Mouse (Mus musculus) neural tube, embryonic 10.5 days (tissue): ENCODE results near the gene Exosc3.
A peak's percentile ranks its signal among the peaks of the same experiment; 100 is the strongest.

Experiments
- DNase-seq: peaks from one replicate; pipeline ENCODE4 v3.0.0-alpha.2; 2017; ENCODE audit warnings: low spot score; ENCODE audit errors: extremely low spot score

Gene Exosc3

DNA sequence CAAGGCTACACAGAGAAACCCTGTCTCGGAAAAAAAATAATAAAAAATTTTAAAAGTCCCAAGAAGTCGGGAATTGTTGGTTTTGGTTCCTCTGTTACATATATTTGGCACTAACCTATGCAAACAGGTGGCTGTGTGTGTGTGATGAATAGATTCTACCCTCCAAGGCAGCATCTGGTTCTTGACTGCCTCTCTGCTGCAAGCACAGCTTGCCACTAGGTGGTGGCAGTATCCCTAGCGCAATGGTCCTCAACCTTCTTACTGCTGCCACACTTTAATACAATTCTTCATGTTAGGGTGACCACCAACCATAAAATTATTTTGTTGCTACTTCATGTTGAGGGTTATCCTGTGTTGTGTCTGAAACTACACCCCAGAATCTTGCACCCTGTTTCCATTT is 56.2 kb downstream of the Exosc3 start:
- DNase-seq, result no peak

- DNase-seq, result peak; percentile 48
Measured at GRCm38 (mm10) chr4:45279981-45280548, 62.5 kb downstream of the Exosc3 start.

GRCm38 (mm10) chr4:45279292-45279691 is 63.2 kb downstream of the Exosc3 start:
- no peak for DNase-seq

DNA sequence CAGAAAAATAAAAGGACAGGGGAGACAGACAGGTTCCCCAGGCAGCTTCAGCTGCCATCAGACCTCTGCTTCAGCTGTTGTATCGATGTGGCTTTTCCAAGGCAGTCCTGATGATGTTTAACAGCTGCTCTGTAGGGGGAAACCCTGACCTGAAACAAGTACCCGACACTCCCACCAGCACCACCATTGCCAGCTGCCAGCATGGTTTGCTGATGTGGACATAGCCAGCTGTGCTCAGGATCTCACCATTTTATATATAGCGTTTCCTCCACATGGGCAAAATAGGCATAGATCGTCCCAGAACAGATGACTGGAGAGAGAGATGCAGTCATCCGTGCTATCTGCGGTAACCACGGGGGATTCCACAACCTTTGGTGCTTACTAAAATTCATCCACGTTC is 66.8 kb downstream of the Exosc3 start:
- DNase-seq, result no peak

DNA sequence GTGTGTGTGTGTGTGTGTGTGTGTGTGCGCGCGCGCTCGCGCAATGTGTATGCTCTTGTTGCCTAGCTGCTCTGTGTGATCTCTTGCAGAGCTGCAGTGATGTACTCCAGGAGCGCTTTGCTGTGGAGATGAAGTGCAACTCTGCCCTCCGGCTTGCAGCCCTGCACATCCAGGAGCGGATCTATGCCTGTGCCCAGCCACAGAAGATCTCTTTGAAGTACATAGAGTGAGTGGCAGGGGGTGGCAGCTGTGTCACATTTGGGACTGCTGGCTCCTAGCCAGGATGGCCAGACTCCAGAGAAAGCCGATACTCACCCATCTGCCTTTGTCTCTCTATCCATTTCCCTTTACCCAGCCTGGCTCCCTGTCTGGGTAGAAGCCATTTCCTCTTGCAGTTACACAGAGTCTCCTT is 71.5 kb downstream of the Exosc3 start:
- peak; percentile 24 for DNase-seq

GRCm38 (mm10) chr4:45267883-45268282 is 74.6 kb downstream of the Exosc3 start:
- no peak for DNase-seq
